Mouse (Mus musculus) skeletal muscle tissue, adult 2 months (tissue): ENCODE data around the gene Klc2.
"Not testable (repeated sequence)": the region's sequence is repeated elsewhere in the genome, so short reads cannot be mapped to it uniquely, and the experiment has no call there.

ENCODE experiments used
- DNase-seq: peaks from one replicate; pipeline ENCODE4 v3.0.0-alpha.2; 2012; ENCODE audit warnings: low read depth, low spot score

Klc2 gene

GRCm38 (mm10) chr19:5118384-5118698 lies at the start of gene Klc2:
Gene Klc2 (minus strand): TSS chr19:5118560.
- no peak for DNase-seq

GRCm38 (mm10) chr19:5167477-5167876 lies 49.1 kb upstream of the Klc2 start:
- no peak for DNase-seq

GRCm38 (mm10) chr19:5164380-5164779 lies 46.0 kb upstream of the Klc2 start:
- DNase-seq: no peak

GRCm38 (mm10) chr19:5161913-5162312 lies 43.6 kb upstream of the Klc2 start:
- no peak for DNase-seq

- DNase-seq: no peak
Measured at GRCm38 (mm10) chr19:5152261-5152660, 33.9 kb upstream of the Klc2 start.

GRCm38 (mm10) chr19:5151741-5152140 lies 33.4 kb upstream of the Klc2 start:
- no peak for DNase-seq

GRCm38 (mm10) chr19:5151331-5151730 lies 33.0 kb upstream of the Klc2 start:
- DNase-seq: peak; percentile 10

- DNase-seq: no peak
Measured at GRCm38 (mm10) chr19:5150358-5150757, 32.0 kb upstream of the Klc2 start.

- not testable (repeated sequence) for DNase-seq
Measured at GRCm38 (mm10) chr19:5149041-5149440, 30.7 kb upstream of the Klc2 start.

- peak; percentile 11 for DNase-seq
Measured at GRCm38 (mm10) chr19:5139640-5140039, 21.3 kb upstream of the Klc2 start.

GRCm38 (mm10) chr19:5131237-5131636 lies 12.9 kb upstream of the Klc2 start:
- no peak for DNase-seq

GRCm38 (mm10) chr19:5129770-5130169 lies 11.4 kb upstream of the Klc2 start:
- no peak for DNase-seq

GRCm38 (mm10) chr19:5124055-5124614 lies 5.8 kb upstream of the Klc2 start:
- DNase-seq: no peak

GRCm38 (mm10) chr19:5123241-5123640 lies 4.9 kb upstream of the Klc2 start:
- DNase-seq: no peak

- no peak for DNase-seq
Measured at GRCm38 (mm10) chr19:5122492-5122891, 4.1 kb upstream of the Klc2 start.

- DNase-seq: peak; percentile 48
Measured at GRCm38 (mm10) chr19:5117494-5118383, 621 bp downstream of the Klc2 start.

GRCm38 (mm10) chr19:5113783-5114182 lies 4.6 kb downstream of the Klc2 start:
- no peak for DNase-seq

- DNase-seq: no peak
Measured at GRCm38 (mm10) chr19:5109659-5110453, 8.5 kb downstream of the Klc2 start.

GRCm38 (mm10) chr19:5108702-5109101 lies 9.7 kb downstream of the Klc2 start:
- DNase-seq: no peak

GRCm38 (mm10) chr19:5108271-5108575 lies 10.1 kb downstream of the Klc2 start:
- no peak for DNase-seq

GRCm38 (mm10) chr19:5107556-5108270 lies 10.6 kb downstream of the Klc2 start:
- no peak for DNase-seq

GRCm38 (mm10) chr19:5106731-5107191 lies 11.6 kb downstream of the Klc2 start, which contains the start of gene Rab1b:
Gene Rab1b (minus strand): TSS chr19:5107072.
- DNase-seq: peak; percentile 99
